Mouse (Mus musculus) stomach, postnatal 0 days (tissue): ENCODE measurements around the gene Ugt2b38. TPM values are rescaled to one million over a fixed set of nuclear protein-coding genes. Genes with fewer than 3 reads are reported as not detected.
"Not testable (repeated sequence)": the region's sequence is repeated elsewhere in the genome, so short reads cannot be mapped to it uniquely, and the experiment has no call there.

Source experiments
- ATAC-seq: fragments of 200-750 bp; cut with Nextera tagmentation; 2 replicates; pipeline ENCODE4 v1.8.0; 2017; ENCODE audit not compliant: low FRiP score, low TSS enrichment
- DNase-seq: peaks from one replicate; pipeline ENCODE4 v3.0.0-alpha.2; 2016; ENCODE audit warnings: low spot score
- H3K27ac ChIP-seq: fragments of 300-500 bp; sonication (generic); replicated peaks from 2 replicates; pipeline ENCODE4 v1.5.1; 2014; ENCODE audit warnings: mild to moderate bottlenecking, control low read depth
- H3K27me3 ChIP-seq: fragments of 300-500 bp; sonication (generic); 2 replicates; pipeline ENCODE4 v1.6.1; 2014; ENCODE audit warnings: low read length; ENCODE audit not compliant: control insufficient read depth, insufficient read depth
- H3K36me3 ChIP-seq: fragments of 300-500 bp; sonication (generic); 2 replicates; pipeline ENCODE4 v1.6.1; 2014; ENCODE audit warnings: low read length, mixed read lengths; ENCODE audit not compliant: control insufficient read depth, insufficient read depth
- H3K4me1 ChIP-seq: fragments of 300-500 bp; sonication (generic); replicated peaks from 2 replicates; pipeline ENCODE4 v1.6.1; 2014; ENCODE audit warnings: antibody characterized with exemption; ENCODE audit not compliant: control insufficient read depth, insufficient read depth
- H3K4me2 ChIP-seq: fragments of 300-500 bp; sonication (generic); replicated peaks from 2 replicates; pipeline ENCODE4 v1.6.1; 2014; ENCODE audit warnings: low read depth, mild to moderate bottlenecking, control low read depth, moderate library complexity
- H3K4me3 ChIP-seq: fragments of 300-500 bp; sonication (generic); 2 replicates; pipeline ENCODE4 v1.5.1; 2014; ENCODE audit warnings: low read depth, low read length, control low read depth
- H3K9ac ChIP-seq: fragments of 300-500 bp; sonication (generic); 2 replicates; pipeline ENCODE4 v1.6.1; 2014; ENCODE audit warnings: mild to moderate bottlenecking, low read length, control low read depth, mixed read lengths
- H3K9me3 ChIP-seq: fragments of 300-500 bp; sonication (generic); 2 replicates; pipeline ENCODE4 v1.6.1; 2016; ENCODE audit warnings: low read length; ENCODE audit not compliant: control insufficient read depth
- CTCF ChIP-seq: IDR thresholded peaks from 2 replicates; pipeline ENCODE4 v1.5.1; 2016; ENCODE audit warnings: antibody characterized with exemption, low read depth, mild to moderate bottlenecking, moderate library complexity
- EP300 ChIP-seq: optimal IDR thresholded peaks from 2 replicates; pipeline ENCODE3; 2016; ENCODE audit warnings: antibody characterized with exemption
- WGBS: fragments of 180-500 bp; shearing (Covaris S2); extraction: QIAGEN DNeasy Blood & Tissue Kit; methylation state at CpG from one replicate; pipeline ENCODE4 v1.1.7; 2014; 5-methylcytosine and 5-hydroxymethylcytosine counted together
- polyA plus RNA-seq: library from polyadenylated mRNA; unstranded; fragments of >200 nt; fragmentation: Nextera tagmentation; extraction: Ambion mirVana; gene quantifications from 2 replicates; pipeline ENCODE4 v1.2.1, GENCODE M21; 2015

Ugt2b38 gene
- polyA plus RNA-seq = not detected in 2 replicates

DNA sequence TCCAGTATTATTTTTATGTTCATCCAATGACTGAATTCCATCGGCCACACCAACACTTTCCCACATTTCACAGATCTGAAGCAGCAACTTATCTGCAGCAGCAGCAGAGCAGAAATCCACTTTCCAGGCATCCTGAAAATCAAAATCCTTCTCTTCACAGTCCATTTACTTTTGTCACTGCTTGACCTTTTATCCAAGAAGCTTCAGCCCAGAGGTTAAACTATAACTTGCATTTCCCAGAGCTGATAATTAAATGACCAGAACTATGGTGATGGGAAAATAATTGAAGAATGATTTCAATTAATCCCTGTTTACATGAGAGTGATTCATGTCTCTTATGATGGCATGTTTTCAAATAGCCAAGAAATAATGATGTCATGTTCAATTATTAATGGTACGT lies at the start of gene Ugt2b38:
Ugt2b38 (minus strand) TSS at position 163 of the 400 bp plus-strand sequence.
- not testable (repeated sequence) for H3K27ac ChIP-seq, H3K9me3 ChIP-seq, H3K4me1 ChIP-seq, H3K4me3 ChIP-seq, DNase-seq, ATAC-seq, H3K36me3 ChIP-seq, H3K4me2 ChIP-seq, H3K9ac ChIP-seq, H3K27me3 ChIP-seq
- 83% methylated on average over 1 of the region's 2 CpGs for WGBS

DNA sequence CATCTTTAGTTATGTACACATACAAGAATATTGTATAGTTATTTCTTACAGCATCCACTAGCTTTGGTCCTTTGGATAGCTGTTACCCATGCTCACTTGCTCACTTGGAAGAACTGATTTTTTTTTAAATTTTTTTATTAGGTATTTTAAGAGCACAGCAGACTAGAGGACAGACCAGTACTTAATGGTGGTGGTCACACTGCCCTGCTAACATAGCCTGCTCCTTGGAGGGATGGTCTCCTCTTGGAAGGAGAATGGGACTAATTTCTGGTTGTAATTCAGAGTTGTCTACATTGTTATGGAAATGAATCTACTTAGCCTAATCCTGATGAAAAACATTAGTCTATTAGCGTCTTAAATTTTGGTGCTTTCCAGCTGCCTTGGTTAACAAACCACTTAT lies 34.8 kb upstream of the Ugt2b38 start:
- no peaks in the 10 kb centered on the region for H3K9me3 ChIP-seq
- TF ChIP-seq EP300 = no peak
- TF ChIP-seq CTCF = no peak
- H3K4me2 ChIP-seq = no peak overlapping the region
- H3K4me3 ChIP-seq = no peak overlapping the region
- H3K27me3 ChIP-seq = no peaks in the 10 kb centered on the region
- ATAC-seq (no peak), DNase-seq (no peak)
- H3K36me3 ChIP-seq = no peaks in the 10 kb centered on the region
- WGBS = 47% methylated on average over 1 of the region's 1 CpGs
- no peak overlapping the region for H3K9ac ChIP-seq
- no peaks in the 10 kb centered on the region for H3K4me1 ChIP-seq
- H3K27ac ChIP-seq = no peak overlapping the region

DNA sequence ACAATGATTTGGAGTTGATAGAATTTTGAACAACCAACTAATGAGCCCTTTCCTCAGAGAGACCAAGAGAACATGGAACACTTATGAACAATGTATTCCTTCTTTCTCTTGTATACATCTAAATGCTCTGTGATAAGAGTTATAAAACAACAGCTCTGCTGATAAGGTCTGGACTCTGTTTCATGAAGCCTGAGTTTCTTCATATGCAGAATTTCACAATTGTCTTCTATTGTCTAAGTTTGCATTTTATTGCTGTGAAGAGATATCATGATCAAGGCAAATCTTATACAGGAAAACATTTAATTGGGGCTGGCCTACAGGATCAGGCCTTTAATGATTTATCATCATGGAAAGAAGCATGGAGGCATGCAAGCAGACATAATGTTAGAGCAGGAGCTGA lies 33.7 kb upstream of the Ugt2b38 start:
- Histone ChIP-seq H3K4me3 (no peak overlapping the region), H3K4me2 (no peak overlapping the region), H3K36me3 (no peaks in the 10 kb centered on the region), H3K27ac (no peak overlapping the region), H3K9me3 (no peaks in the 10 kb centered on the region), H3K27me3 (no peaks in the 10 kb centered on the region), H3K9ac (no peak overlapping the region), H3K4me1 (no peaks in the 10 kb centered on the region)
- no peak for TF ChIP-seq EP300
- no peak for TF ChIP-seq CTCF
- ATAC-seq (no peak), DNase-seq (no peak)

DNA sequence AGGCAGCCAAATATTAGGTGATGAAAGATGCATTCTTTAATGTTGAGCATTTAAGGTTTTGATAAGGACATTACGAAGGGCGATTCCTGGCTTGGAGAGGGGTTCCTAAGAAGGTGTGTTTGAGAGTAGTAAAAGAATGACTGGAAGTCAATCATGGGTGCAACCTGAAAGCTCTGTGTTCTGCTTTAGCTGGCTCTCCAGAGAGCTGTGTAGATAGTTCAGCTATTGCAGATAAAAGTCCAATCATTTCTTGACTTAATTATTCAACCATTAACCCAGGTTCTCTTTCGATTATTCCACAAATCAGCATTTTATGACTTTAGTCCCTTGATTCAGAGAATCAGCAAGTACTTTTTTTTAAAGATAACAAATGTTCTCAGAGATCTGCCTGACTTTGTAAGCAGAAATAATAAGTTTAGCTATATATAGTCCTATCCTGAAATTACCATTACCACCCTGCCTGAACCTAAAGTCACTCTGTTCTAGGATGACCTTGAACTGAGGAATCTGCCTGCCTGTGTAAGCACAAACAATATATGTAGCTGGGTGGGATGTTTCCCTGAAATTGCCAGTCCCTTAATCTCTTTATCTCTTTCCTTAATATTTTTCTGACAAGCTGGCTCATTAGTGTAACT lies 32.3 kb upstream of the Ugt2b38 start:
- no peaks in the 10 kb centered on the region for H3K36me3 ChIP-seq
- H3K4me3 ChIP-seq = no peak overlapping the region
- no peaks in the 10 kb centered on the region for H3K4me1 ChIP-seq
- no peaks in the 10 kb centered on the region for H3K27me3 ChIP-seq
- no peak overlapping the region for H3K4me2 ChIP-seq
- no peak overlapping the region for H3K9ac ChIP-seq
- ATAC-seq (no peak), DNase-seq (no peak)
- H3K27ac ChIP-seq = no peak overlapping the region
- 80% methylated on average over 3 of the region's 3 CpGs for WGBS
- no peaks in the 10 kb centered on the region for H3K9me3 ChIP-seq
- TF ChIP-seq EP300 (no peak), CTCF (no peak)

DNA sequence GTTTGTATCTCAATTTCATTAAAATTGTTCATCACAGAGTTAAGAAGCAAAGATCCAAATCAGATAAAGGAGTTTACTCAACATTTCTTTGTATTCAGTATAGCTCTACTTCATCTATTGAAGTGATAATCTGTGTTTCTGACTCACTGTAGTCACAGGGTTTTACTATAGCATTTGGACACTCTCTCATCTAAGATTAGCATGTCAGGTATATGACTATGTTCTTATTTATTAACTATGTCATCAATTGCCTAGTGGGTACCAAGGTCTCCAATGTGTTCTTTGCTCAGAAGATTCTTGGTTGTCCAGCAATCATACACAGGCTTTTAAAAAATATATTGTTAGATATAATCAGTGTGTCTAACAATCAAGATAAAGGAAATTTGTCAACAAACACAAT lies 31.5 kb upstream of the Ugt2b38 start:
- no peak for TF ChIP-seq EP300
- TF ChIP-seq CTCF = no peak
- Histone ChIP-seq H3K4me2 (no peak overlapping the region), H3K4me1 (no peaks in the 10 kb centered on the region), H3K9me3 (no peaks in the 10 kb centered on the region), H3K4me3 (no peak overlapping the region), H3K27me3 (no peaks in the 10 kb centered on the region), H3K27ac (no peak overlapping the region), H3K9ac (no peak overlapping the region), H3K36me3 (no peaks in the 10 kb centered on the region)
- ATAC-seq (no peak), DNase-seq (no peak)

DNA sequence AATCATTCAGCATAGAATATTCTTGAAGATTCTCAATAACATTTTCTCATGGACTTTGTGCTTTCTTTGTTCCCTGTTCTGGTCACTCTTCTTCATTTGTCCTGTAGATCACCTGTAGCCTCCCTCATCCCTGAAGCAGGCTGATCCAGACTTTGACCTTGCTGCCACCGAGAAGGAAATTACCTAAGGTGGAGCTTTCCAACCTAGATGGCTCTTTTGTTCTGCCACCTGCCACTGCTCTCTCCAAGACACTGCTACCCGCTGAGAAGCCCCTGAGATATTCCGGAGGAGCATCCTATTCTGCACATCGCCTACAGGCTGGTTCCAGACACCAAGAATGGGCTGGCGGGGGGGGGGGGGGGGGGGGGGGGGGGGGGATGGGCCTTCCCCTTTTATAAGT lies 28.5 kb upstream of the Ugt2b38 start:
- not testable (repeated sequence) for H3K4me3 ChIP-seq, H3K4me2 ChIP-seq, H3K36me3 ChIP-seq, H3K9ac ChIP-seq, H3K4me1 ChIP-seq, H3K9me3 ChIP-seq, DNase-seq, H3K27ac ChIP-seq, H3K27me3 ChIP-seq, ATAC-seq
- 82% methylated on average over 3 of the region's 5 CpGs for WGBS
